Mouse (Mus musculus) hindbrain, embryonic 16.5 days (tissue): ENCODE measurements around the gene Dynll1. TPM values are rescaled to one million over a fixed set of nuclear protein-coding genes. Genes with fewer than 3 reads are reported as not detected.

Experiments
- ATAC-seq: fragments of 200-750 bp; cut with Nextera tagmentation; 2 replicates; pipeline ENCODE4 v1.8.0; 2017; ENCODE audit warnings: moderate TSS enrichment, moderate library complexity
- H3K27ac ChIP-seq: fragments of 300-500 bp; sonication (generic); 2 replicates; pipeline ENCODE4 v1.5.1; 2014; ENCODE audit warnings: low read depth, mild to moderate bottlenecking, control low read depth, low read length, moderate library complexity
- H3K27me3 ChIP-seq: fragments of 300-500 bp; sonication (generic); replicated peaks from 2 replicates; pipeline ENCODE4 v1.6.1; 2014; ENCODE audit warnings: low read length; ENCODE audit not compliant: control insufficient read depth, insufficient read depth
- H3K36me3 ChIP-seq: fragments of 300-500 bp; sonication (generic); 2 replicates; pipeline ENCODE4 v1.6.1; 2014; ENCODE audit warnings: mild to moderate bottlenecking, low read length, moderate library complexity, mixed read lengths; ENCODE audit not compliant: control insufficient read depth, insufficient read depth
- H3K4me1 ChIP-seq: fragments of 300-500 bp; sonication (generic); 2 replicates; pipeline ENCODE4 v1.6.1; 2014; ENCODE audit warnings: low read depth, low read length; ENCODE audit not compliant: control insufficient read depth, insufficient read depth
- H3K4me2 ChIP-seq: fragments of 300-500 bp; sonication (generic); 2 replicates; pipeline ENCODE4 v1.6.1; 2014; ENCODE audit warnings: mild to moderate bottlenecking, low read length, control low read depth, moderate library complexity
- H3K4me3 ChIP-seq: fragments of 300-500 bp; sonication (generic); 2 replicates; pipeline ENCODE4 v1.5.1; 2014; ENCODE audit warnings: mild to moderate bottlenecking, low read length, control low read depth, moderate library complexity
- H3K9ac ChIP-seq: fragments of 300-500 bp; sonication (generic); 2 replicates; pipeline ENCODE4 v1.6.1; 2014; ENCODE audit warnings: low read depth, mild to moderate bottlenecking, control low read depth, low read length, moderate library complexity
- H3K9me3 ChIP-seq: fragments of 300-500 bp; sonication (generic); 2 replicates; pipeline ENCODE4 v1.6.1; 2014; ENCODE audit warnings: mild to moderate bottlenecking, low read length, moderate library complexity; ENCODE audit not compliant: control insufficient read depth
- WGBS: fragments of 180-500 bp; shearing (Covaris S2); extraction: QIAGEN DNeasy Blood & Tissue Kit; methylation state at CpG from one replicate; pipeline ENCODE4 v1.1.7; 2014; 5-methylcytosine and 5-hydroxymethylcytosine counted together
- polyA plus RNA-seq: library from polyadenylated mRNA; unstranded; fragments of >200 nt; fragmentation: Nextera tagmentation; extraction: Ambion mirVana; gene quantifications from 2 replicates; pipeline ENCODE4 v1.2.1, GENCODE M21; 2015

Gene Dynll1
- polyA plus RNA-seq, 1 experiment from 2014 or later = 1,268 TPM

GRCm38 (mm10) chr5:115279226-115280049, 21.4 kb downstream of the Dynll1 start, which contains the start of gene Coq5:
Coq5 (plus strand) TSS chr5:115279666.
- Histone ChIP-seq H3K4me1 (peaks cover 5% of the 10 kb centered on the region), H3K27me3 (no peaks in the 10 kb centered on the region), H3K9me3 (no peaks in the 10 kb centered on the region), H3K36me3 (peaks cover 6% of the 10 kb centered on the region), H3K4me3 (peak within 1 kb of the TSS; percentile 56), H3K9ac (peak within 1 kb of the TSS; percentile 75), H3K4me2 (peak within 1 kb of the TSS; percentile 91), H3K27ac (peak within 1 kb of the TSS; percentile 52; the same call in 1 of the 2 replicates)
- peak; percentile 83 for ATAC-seq
- WGBS = 4% methylated on average over 43 of the region's 45 CpGs

GRCm38 (mm10) chr5:115278785-115279184, 22.0 kb downstream of the Dynll1 start:
- no peaks in the 10 kb centered on the region for H3K9me3 ChIP-seq
- H3K4me2 ChIP-seq = no peak overlapping the region
- peaks cover 6% of the 10 kb centered on the region for H3K36me3 ChIP-seq
- peaks cover 5% of the 10 kb centered on the region for H3K4me1 ChIP-seq
- H3K9ac ChIP-seq = no peak overlapping the region
- no peak overlapping the region for H3K27ac ChIP-seq
- H3K4me3 ChIP-seq = no peak overlapping the region
- 73% methylated on average over 2 of the region's 2 CpGs for WGBS
- no peaks in the 10 kb centered on the region for H3K27me3 ChIP-seq
- no peak for ATAC-seq

DNA sequence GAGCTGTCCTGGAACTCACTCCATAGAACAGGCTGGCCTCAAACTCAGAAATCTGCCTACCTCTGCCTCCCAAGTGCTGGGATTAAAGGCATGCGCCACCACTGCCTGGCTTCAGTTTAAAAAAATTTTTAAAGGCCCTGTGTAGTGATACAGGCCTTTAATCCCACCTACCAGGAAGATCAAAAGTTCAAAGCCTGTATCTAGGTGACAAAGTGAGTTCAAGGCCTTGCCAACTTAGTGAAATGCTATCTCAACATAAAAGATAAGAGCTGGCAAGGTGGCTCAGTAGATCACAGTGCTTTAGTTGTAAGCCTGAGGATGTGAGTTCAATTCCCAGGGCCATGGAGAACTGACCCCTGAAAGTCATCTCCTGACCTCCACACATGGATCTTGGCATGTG, 22.7 kb downstream of the Dynll1 start:
- Histone ChIP-seq H3K27me3 (no peaks in the 10 kb centered on the region), H3K4me3 (no peak overlapping the region), H3K27ac (no peak overlapping the region), H3K9me3 (no peaks in the 10 kb centered on the region), H3K4me1 (peaks cover 10% of the 10 kb centered on the region), H3K36me3 (no peaks in the 10 kb centered on the region), H3K4me2 (no peak overlapping the region), H3K9ac (no peak overlapping the region)
- ATAC-seq = no peak
- 73% methylated on average over 1 of the region's 1 CpGs for WGBS

- Histone ChIP-seq H3K4me3 (no peak overlapping the region), H3K27me3 (no peaks in the 10 kb centered on the region), H3K9me3 (no peaks in the 10 kb centered on the region), H3K9ac (no peak overlapping the region), H3K4me1 (peaks cover 14% of the 10 kb centered on the region), H3K36me3 (no peaks in the 10 kb centered on the region), H3K4me2 (no peak overlapping the region), H3K27ac (no peak overlapping the region)
- 32% methylated on average over 14 of the region's 14 CpGs for whole genome bisulfite sequencing
- ATAC-seq = no peak
Observed at GRCm38 (mm10) chr5:115275998-115276397, 24.8 kb downstream of the Dynll1 start.

GRCm38 (mm10) chr5:115274771-115275170, 26.0 kb downstream of the Dynll1 start:
- Histone ChIP-seq H3K4me3 (no peak overlapping the region), H3K9ac (no peak overlapping the region), H3K4me2 (no peak overlapping the region), H3K4me1 (peaks cover 21% of the 10 kb centered on the region), H3K27ac (no peak overlapping the region), H3K27me3 (no peaks in the 10 kb centered on the region), H3K9me3 (no peaks in the 10 kb centered on the region), H3K36me3 (0 out of 2 replicates have a peak, but pooled peaks cover 2% of the 10 kb centered on the region)
- 93% methylated on average over 1 of the region's 1 CpGs for WGBS
- no peak for ATAC-seq

- Histone ChIP-seq H3K36me3 (0 out of 2 replicates have a peak, but pooled peaks cover 2% of the 10 kb centered on the region), H3K4me1 (peaks cover 25% of the 10 kb centered on the region), H3K27ac (no peak overlapping the region), H3K27me3 (no peaks in the 10 kb centered on the region), H3K9ac (no peak overlapping the region), H3K4me3 (no peak overlapping the region), H3K9me3 (no peaks in the 10 kb centered on the region), H3K4me2 (no peak overlapping the region)
- no peak for ATAC-seq
- 83% methylated on average over 1 of the region's 1 CpGs for WGBS
Observed at GRCm38 (mm10) chr5:115274353-115274752, 26.4 kb downstream of the Dynll1 start.

- H3K4me1 ChIP-seq = peaks cover 27% of the 10 kb centered on the region
- H3K4me2 ChIP-seq = peak overlapping the region; percentile 54
- WGBS = 71% methylated on average over 6 of the region's 6 CpGs
- no peaks in the 10 kb centered on the region for H3K9me3 ChIP-seq
- no peak overlapping the region for H3K4me3 ChIP-seq
- H3K27ac ChIP-seq = peak overlapping the region; percentile 63
- ATAC-seq = no peak
- H3K36me3 ChIP-seq = 0 out of 2 replicates have a peak, but pooled peaks cover 2% of the 10 kb centered on the region
- no peaks in the 10 kb centered on the region for H3K27me3 ChIP-seq
- peak overlapping the region; percentile 99; the same call in 1 of the 2 replicates for H3K9ac ChIP-seq
Observed at GRCm38 (mm10) chr5:115273549-115274135, 27.2 kb downstream of the Dynll1 start.

- H3K36me3 ChIP-seq = 0 out of 2 replicates have a peak, but pooled peaks cover 2% of the 10 kb centered on the region
- H3K4me3 ChIP-seq = peak within 1 kb of the TSS; percentile 99
- H3K4me2 ChIP-seq = peak within 1 kb of the TSS; percentile 85
- peak within 1 kb of the TSS; percentile 99 for H3K9ac ChIP-seq
- WGBS = 13% methylated on average over 24 of the region's 26 CpGs
- H3K9me3 ChIP-seq = no peaks in the 10 kb centered on the region
- H3K4me1 ChIP-seq = peaks cover 30% of the 10 kb centered on the region
- no peaks in the 10 kb centered on the region for H3K27me3 ChIP-seq
- ATAC-seq = peak; percentile 91
- peak within 1 kb of the TSS; percentile 90 for H3K27ac ChIP-seq
Observed at GRCm38 (mm10) chr5:115272812-115273548, 27.8 kb downstream of the Dynll1 start, which contains the start of gene Rnf10. Rnf10 (minus strand) TSS chr5:115272898.
